Mouse (Mus musculus) frontal cortex, adult (tissue): ENCODE measurements around the gene Has1.
A peak's percentile ranks its signal among the peaks of the same experiment; 100 is the strongest.
"Not testable (repeated sequence)": the region's sequence is repeated elsewhere in the genome, so short reads cannot be mapped to it uniquely, and the experiment has no call there.

Experiments used
- ATAC-seq: cut with Nextera tagmentation; 2 replicates; pipeline ENCODE4 v1.9.2; 2017; ENCODE audit warnings: mild to moderate bottlenecking, moderate library complexity, mixed read lengths; ENCODE audit not compliant: low TSS enrichment

Gene Has1

DNA sequence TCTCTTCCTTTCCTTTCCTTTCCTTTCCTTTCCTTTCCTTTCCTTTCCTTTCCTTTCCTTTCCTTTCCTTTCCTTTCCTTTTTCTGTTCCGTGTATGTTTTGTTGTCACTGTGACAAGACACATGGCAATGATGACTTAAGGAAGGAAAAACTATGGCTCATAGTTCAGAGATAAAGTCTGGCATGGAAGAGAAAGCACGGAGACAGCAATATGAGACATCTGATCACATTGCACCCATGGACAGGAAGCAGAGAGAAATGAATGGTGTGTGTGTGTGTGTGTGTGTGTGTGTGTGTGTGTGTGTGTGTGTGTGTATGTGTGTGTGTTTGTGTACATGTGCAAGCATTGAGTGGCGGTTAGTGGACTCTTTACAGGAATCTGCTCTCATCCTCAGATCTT, 10.4 kb downstream of the Has1 start:
- not testable (repeated sequence) for ATAC-seq

DNA sequence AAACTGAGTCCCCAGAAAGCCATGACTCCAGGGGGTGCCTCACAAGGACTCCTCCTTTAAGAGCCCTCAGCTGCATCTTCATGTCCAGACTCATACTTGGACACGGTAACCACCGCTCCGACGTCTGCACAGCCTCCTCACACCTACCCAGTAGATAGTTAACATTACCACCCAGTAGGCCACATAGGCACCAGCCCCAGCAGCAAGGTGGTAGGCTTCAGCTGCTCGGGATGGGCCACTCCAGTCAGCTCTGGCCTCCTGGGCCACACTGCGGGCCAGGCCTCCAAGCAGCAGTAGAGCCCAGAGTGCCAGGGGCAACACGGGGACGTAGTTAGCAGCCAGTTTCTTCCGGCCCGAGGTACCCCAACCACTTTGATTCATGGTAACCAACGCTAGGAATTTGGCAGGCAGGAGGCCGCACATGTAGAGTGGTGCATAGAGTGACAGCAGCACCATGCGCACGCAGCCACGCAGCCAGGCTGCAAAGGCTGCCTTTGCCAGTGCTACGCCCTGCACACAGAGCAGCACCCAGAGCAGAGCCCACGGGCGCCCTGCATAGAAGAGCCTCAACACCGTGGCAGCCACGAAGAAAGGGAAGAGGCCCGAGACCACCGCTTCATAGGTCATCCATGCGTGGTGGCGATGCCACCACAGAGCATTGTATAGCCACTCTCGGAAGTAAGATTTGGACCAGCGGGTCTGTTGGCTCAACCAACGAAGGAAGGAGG, 11.3 kb downstream of the Has1 start:
- ATAC-seq: peak; percentile 32; the same call in 1 of the 2 replicates

DNA sequence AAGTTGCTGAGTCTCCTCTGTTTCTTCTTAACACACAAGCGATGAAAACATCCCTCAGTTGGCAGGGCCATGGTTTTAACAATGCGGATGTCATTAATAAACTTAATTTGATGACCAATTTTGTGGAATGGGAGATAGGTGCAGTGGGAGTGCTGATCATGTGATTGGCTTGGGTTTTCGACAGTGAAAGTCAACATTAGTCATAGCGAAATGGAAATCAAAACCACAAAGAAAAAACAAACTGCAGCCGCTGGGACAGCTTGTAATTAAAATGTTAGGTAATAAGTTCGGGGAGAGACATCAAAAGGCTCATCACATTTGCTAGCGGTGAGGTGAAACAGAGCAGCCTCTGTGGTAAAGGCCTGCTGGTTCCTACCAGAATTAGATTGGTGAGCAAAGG, 14.2 kb downstream of the Has1 start:
- ATAC-seq: no peak

DNA sequence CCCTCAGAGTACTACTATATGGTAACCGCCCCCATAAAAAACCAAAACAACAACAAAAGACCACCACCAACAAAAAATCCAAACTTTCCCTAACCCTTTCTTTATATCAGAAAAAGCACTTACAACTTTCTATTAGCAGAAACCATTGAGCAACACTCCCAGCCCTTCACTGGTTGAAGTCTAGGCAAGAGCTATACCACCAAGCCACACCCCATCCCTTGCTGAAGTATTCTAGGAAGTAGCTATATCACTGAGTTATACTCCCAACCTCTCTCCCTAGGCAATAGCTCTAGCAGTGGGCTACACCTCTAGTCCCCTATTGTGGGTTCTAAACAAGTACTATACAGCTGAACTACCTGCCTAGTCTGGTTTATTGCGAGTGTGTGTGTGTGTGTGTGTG, 15.7 kb downstream of the Has1 start:
- no peak for ATAC-seq

DNA sequence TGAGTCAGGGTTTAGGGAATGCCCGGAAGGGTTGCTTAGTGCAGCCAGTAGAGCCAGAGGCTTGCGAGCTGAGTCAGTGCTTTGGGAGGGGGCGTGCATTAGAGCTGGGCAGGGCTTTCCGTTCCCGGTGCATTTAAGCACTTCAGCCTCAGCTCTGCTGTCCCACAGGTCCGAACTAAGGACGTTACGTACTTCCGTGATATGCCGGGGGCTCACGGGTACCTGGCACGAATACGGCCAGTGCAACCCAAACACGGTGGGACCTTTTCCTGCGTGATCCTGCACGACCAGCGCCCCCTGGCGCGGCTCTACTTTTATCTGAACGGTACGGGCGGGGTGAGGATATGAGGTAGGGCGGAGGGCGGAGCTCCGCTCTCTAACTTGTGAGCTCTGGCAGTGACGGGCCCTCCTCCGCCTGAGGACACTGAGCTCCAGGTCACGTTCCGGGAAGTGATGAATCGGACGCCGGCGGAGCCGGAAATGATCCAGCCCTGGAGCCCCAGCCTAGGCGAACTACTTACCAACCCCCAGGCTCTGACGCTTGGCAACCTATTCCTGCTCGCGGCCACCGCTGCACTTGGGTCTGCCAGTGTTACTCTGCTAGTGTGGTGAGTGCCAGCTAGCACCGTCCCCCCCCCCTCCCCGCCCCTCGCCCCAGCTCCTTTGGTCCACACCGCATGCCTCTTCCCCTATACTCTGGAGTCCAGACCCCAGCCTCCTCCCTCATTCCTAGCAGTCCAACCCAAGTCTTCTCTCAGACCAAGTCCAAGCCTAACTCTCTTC, 16.9 kb downstream of the Has1 start:
- peak; percentile 92 for ATAC-seq

DNA sequence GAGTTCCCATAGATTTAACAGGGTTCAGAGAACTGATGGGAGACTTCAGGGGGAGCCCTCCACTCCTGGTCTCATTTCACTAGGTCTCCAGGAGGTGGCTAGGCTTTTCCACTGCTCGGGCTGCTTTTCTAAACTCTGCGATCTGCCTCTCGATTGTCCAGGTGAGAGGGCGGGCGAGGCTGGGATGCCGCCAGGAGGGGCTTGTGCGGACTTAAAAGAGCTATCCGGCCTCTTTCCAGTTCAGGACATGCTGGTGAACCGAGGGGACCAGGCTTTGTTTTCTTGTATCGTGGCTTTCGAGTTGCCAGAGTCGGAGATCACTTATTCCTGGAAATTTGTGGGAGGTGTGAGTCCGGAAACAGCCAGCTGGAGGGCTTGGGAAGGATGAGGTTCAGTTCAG, 17.6 kb downstream of the Has1 start:
- ATAC-seq: peak; percentile 1; the same call in 1 of the 2 replicates

DNA sequence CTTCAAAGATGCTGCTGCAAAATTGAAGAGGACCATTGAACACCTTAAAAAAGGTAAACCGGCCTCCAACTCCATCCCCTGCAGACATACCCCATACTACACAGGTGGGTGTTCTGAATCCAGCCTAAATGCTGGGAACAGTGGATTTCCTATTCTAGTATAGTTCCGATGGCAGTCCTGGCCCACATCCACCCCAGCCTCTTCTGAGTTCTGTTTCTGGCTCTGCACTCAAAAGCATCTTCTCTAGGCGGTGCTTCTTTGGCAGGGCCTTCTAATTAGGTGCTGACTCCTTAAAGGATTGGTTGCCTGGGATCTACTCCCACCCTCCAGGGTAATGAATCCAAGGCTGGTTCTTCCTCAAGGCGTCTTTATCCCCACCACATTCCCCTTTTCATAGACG, 18.9 kb downstream of the Has1 start:
- peak; percentile 6 for ATAC-seq

DNA sequence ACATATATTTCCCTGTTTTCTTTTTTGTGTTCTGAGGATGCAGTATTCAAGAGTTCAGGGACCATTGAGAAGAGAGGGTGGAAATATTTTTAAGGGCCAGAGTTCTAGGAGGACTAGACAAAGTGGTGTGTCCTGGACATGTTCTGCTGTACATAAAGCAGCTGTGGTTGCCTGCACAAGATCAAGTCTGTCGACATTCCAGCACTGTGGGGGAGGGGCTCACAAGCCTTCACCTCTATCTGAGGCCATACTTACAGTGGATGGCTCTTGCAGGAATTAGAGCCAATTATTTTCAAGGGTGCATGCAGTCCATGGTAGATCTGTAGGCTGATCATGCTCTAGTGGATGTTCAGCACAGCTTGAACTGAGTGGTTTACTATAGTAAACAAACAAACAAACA, 20.1 kb downstream of the Has1 start:
- no peak for ATAC-seq

DNA sequence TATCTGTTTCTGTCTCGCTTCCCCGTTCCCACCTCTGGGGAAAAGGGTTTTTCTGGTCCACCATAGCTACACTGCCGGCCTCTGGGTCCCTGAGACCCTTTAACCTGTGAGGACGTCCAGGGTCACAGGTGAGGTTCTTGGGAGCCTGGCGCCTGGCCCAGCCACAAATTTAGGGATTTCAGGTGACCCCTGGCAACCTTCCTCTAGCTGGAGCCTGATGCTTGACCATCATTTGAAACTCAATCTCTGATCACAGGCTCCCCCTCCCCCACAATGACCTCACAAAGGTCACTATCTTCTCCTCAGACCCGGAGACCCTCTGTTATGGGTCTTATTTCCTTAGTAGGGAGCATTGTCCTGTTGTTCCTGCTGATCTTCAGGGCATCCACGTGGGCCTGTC, 24.3 kb downstream of the Has1 start:
- ATAC-seq: no peak

DNA sequence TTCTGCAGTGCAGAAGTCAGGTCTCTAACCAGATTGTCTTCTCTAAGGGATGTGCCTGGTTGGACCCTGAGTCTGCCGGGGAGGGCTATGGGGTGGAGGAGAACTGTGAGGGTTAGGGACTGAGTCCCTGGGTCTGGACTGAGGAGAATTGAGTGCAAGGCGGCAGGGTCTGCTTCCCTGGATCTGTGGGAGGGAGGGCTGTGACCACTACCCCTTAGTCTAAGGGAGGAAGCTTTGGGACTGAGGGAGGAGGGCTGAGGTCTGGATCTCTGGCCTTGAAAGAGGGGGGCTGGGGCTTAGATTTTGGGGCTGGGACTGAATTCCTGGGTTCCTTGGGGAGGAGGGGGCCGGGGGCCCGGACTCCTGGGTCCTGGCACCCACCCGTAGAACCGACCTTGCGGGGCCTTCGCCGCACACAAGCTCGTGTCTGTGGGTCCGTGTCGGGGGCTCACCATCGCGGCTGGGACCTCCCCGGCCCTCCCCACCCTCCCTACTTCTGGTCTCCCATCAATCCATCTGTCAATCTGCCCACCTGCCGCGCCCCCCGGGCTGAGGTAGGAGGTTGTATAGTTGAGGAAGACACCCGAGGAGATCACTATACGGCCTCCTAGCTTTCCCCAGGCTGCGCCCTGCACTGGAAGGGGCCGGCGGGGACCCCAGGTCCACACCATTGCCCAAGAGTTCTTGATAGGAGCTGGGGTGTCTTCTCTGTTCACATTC, 25.0 kb downstream of the Has1 start:
- no peak for ATAC-seq

DNA sequence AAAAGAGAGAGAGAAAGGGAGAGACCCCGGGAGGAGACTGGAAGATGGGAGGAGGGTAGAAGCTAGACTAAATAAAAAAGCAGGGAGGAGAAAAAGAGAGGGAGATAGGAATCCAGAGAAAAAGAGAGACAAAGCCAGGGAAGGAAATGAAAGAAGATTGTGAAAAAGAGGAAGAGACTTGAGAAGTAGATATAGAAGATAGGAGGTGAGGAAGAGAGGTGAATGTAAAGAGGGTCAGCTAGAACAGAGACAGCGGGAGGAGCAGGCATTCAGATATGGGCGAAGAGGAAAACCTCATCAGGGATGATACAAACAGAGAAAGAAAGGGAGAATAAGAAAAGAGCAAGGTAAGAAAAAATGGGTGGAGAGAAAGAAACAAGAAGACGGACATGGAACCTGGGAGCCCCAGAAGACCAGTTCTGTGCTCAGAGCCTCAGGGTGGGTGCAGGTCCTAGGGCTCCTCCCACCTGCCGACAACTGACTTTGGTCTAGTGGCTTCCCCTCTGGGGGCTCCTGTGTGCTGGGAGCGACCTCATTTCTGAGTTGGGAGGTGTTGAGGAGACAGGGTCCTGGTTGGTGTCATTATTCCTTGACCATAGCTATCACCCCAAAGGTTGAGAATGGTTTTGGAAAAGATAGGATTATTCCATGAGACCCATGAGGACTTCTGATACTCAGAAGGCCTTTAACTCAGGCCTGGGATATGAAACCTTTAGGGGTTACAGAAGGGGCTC, 25.8 kb downstream of the Has1 start:
- no peak for ATAC-seq

DNA sequence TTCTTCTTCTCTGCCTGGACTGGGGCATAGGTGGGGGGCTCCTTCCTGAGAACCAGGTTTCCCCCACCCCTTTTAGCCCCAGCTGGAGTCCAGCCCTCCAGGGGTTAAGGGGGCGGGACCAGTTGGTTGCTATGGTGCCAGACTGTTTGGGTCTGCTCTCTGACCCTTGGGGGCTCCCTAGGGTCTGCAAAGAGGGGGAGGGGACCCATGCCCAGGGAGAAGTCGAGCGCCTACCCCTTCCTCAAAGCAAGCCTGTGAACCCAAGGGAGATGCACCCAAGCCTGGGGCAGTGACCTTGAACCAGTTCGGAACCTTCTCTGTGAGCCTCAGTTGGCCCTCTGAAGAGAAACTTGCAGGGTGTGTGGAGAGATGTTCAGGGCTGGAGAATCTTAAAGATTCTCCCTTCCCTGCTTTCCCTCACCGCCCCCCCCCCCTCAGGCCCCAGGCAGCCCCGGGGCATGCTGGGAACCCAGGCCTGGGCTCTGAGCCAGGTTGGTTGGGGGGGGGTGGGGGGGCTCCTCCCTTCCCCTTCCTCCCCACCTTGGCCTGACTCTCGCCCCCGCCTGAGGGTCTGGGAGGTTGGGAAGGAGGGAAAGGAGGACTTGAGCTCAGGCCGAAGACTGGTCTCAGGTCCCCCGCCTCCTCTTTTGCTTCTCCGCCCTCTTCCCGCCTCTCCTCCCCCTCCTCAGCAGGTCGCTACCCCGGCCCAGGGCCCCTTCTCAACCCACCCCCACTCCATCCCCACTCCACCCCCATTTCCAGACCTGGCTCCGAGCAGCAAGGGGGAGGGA, 26.6 kb downstream of the Has1 start:
- no peak for ATAC-seq

DNA sequence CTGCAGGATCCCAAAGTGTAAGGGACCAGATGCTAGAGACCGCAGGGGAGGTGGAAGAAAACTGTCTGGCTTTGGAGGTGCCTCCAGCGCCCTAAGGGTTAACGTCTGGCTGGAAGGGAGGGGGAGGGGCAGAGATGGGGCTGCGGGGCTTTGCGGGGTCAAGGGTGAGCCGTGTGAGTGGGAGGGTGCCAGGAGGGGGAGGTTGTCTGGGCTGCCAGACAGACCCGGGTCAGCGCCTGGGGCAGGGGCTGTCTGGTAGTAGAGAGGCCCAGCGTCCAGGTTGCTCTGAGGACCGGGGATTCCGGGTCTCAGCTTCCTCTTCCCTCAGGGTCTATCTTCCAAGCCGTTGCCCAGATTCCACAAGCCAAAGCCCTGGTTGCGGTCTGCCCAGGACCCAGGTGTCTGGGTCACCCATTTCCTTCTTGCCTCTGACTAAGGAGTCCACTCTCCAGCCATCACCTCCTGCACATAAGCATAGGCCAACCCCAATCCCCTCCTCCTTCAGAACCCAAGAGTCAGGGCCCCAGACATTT, 27.3 kb downstream of the Has1 start:
- ATAC-seq: peak; percentile 2; the same call in 1 of the 2 replicates

DNA sequence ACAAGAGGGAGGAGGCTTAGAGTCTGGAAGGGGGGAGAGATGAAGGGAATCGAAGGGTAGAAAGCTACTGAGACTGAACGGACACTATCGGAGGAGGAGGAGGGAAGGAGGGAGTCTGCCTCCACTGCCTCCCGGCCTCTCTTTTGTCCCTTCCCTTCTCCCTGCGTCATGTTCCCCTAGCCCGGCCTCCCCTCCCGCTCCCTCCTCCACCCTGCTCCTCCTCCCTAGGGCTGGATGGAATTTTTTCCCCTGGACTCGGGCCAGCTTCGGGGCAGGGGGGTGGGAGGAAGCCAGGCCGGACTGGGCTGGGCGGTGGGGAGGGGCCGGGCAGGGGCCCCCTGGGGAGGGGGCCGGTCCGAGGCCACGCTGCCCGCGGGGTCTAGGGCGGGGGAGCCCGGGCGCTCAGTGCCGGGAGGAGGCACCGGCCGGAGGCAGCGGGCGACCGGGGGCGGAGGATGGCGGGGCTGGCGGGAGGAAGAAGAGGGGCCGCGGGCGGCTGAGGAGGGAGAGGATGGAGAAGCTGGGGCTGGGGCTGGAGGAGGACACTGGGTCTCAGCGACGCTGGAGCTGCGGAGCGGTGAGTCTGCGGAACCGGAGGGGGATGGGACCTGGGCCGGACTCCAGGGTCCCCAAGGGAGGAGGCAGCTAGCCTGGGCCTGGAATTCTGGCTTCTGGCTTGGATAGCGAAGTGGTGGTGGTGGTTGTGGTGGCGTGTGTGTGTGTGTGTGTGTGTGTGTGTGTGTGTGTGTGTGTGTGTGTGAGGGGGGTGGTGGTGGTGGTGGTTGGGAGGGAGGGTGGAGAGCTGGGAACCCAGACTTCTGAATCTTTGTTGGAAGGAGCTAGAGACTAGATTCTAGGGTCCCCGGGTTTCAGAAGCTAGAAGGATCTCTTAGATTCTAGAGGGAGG, 28.0 kb downstream of the Has1 start, which contains the start of gene Spaca6:
Spaca6 (plus strand) TSS at position 408 of the 907 bp plus-strand sequence.
- peak; percentile 89 for ATAC-seq

DNA sequence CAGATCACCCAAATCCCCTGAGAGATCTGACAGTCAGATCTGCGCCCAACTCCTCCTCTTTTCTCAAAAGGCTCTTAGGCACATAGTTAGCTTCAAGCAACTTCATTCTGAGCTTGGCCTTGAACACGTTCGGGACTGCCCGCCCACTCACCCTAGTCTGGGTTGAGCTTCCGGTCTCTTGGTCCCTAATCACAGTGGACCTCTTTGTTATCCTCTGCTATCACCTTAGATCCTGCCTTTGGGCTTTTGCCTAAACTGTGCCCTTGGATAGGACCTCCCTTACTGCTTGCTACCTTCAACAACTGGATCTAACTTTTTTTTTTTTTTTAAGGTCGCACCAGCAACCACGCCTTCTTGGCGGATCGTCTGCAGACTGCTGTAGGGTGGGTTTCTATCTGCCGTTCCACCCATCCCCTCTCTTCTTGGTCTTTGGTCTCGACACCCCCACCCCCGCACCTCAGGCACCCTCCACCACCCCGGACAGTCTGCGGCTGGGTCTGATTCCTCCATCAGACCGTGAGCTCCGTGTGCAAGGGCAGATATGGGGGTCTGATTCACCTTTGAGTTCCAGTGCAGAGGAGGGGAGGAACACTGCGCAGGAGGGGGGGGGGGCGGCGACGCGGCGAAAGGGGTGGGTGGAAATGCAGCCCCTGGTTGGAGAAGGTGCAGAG, 28.9 kb downstream of the Has1 start:
- ATAC-seq: peak; percentile 4; the same call in 1 of the 2 replicates

DNA sequence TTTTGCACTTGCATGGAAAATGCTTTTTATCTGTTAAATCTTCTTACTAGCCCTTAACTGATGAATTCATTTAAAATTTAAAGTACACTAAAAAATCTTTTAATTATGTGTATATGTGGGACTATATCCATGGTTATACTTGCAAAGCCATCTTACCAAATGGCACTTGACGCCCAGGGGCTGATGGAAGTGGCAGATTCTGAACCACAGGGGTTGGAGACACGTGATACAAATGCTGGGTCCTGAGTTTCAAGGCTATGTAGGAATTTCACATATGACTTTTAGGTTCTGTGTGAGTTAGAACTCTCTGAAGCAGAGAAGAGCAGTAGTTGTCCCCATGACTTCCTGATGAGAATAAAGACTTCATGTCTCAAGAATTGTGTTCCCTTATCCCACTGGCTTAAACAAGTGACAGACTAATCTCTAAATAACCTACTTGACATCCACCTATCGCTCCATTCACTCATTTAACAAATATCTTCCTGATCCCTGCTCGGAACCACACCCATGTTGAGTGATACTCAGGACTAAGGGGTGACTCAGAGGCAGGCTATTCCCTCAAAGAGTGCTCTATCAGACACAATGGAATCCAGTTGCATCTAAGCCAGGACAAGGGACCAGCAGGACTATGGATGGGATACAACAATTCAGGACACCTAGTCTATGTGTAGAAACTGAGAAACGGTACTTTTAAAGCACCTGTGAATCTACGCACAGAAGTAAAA, 31.2 kb downstream of the Has1 start:
- no peak for ATAC-seq

DNA sequence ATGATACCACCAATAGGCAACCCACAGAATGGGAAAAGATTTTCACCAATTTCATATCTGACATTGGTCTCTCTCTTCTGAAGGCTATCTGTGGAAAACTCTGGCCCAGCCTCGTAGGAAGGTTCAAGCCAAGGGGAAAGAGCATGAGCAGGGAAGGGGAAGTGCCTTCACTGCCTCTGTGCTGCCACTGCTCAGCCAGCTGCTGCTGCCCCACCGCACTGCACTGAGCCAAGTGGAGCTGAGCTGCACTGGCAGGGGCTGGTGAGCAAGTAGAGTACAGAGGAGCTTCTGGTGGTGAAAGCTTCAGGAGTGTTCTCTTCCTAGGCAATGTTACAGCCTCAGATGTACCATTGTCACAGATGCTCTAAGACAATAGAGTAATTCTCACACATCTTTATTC, 59.5 kb downstream of the Has1 start:
- ATAC-seq: no peak
